In the genomic region with DNA sequence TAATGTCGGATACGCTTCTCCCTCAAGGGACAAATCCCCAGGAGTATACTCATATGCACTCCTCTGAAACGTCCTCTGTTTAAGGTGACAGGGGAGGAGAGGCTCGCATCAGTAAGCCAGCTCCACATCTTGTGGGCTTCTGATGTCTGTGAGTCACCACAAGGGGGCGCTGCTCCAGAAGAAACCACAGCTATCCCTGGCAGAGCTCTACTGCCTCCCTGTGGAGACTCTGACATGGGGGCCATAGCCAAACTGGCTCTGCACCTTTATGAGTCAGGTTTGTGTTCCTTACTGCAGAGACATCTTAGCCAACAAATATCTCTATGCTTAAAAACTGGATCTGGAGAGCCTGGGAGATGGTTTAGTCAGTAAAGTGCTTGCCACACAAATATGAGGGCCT, we compare ENCODE assay signal across 9 mouse cellular contexts. TPM values are rescaled to one million over a fixed set of nuclear protein-coding genes. Genes with fewer than 3 reads are reported as not detected.
DNase-seq lines count a peak whose midpoint lies in the region; ATAC-seq lines count a peak whose summit lies in the region.
"Had no signal": no experiment of that assay in that cellular context is flagged by ENCODE, and none has a peak within 500 bp of the region (broad histone marks: within the 10 kb centered on the region; RNA-seq: fewer than 3 reads in every experiment).

No protein-coding gene starts in this region.

- no peak overlapping the region for H3K27ac ChIP-seq in heart, embryonic 12.5 days (ENCODE audit: poor library complexity, severe bottlenecking)
- H3K27ac ChIP-seq in hindbrain, embryonic 13.5 days, result peak overlapping the region; percentile 10; the same call in 1 of the 2 replicates
- no peak overlapping the region for H3K27ac ChIP-seq in stomach, embryonic 14.5 days (ENCODE audit: low read length)
- H3K27ac ChIP-seq: stomach, embryonic 15.5 days had no signal

- no peak for ATAC-seq in heart, embryonic 12.5 days (ENCODE audit: insufficient number of reproducible peaks, low FRiP score)
- peak; percentile 71 for ATAC-seq in erythroid progenitor cell, adult 5-6 weeks (replicated peaks; ENCODE audit: low FRiP score, poor library complexity, severe bottlenecking)
- ATAC-seq in hindbrain, embryonic 13.5 days (ENCODE audit: low FRiP score), result no peak
- peak; percentile 75 for ATAC-seq in monocyte, adult 5-6 weeks (replicated peaks; ENCODE audit: insufficient number of reproducible peaks, low FRiP score, low TSS enrichment, poor library complexity, severe bottlenecking)
- ATAC-seq in stomach, embryonic 14.5 days (ENCODE audit: insufficient number of reproducible peaks, insufficient read depth, low FRiP score, low read depth), result peak; percentile 11; the same call in 1 of the 2 replicates

- no peaks in the 10 kb centered on the region for H3K27me3 ChIP-seq in heart, embryonic 12.5 days (replicated peaks)
- no peaks in the 10 kb centered on the region for H3K27me3 ChIP-seq in hindbrain, embryonic 13.5 days
- no peaks in the 10 kb centered on the region for H3K27me3 ChIP-seq in stomach, embryonic 14.5 days (ENCODE audit: control insufficient read depth, insufficient read depth, low read length)
- H3K27me3 ChIP-seq: stomach, embryonic 15.5 days had no signal

- H3K4me3 ChIP-seq in heart, embryonic 12.5 days, result no peak overlapping the region
- no peak overlapping the region for H3K4me3 ChIP-seq in hindbrain, embryonic 13.5 days
- H3K4me3 ChIP-seq in stomach, embryonic 14.5 days (ENCODE audit: low read depth, low read length), result no peak overlapping the region
- H3K4me3 ChIP-seq: stomach, embryonic 15.5 days had no signal

- WGBS in heart, embryonic 12.5 days, result 20% methylated on average over 5 of the region's 5 CpGs
- 14% methylated on average over 5 of the region's 5 CpGs for WGBS in hindbrain, embryonic 13.5 days
- 24% methylated on average over 5 of the region's 5 CpGs for WGBS in stomach, embryonic 14.5 days

- no peak overlapping the region for H3K9ac ChIP-seq in heart, embryonic 12.5 days
- H3K9ac ChIP-seq in hindbrain, embryonic 13.5 days, result no peak overlapping the region
- H3K9ac ChIP-seq in stomach, embryonic 14.5 days (replicated peaks; ENCODE audit: low read depth, low read length), result no peak overlapping the region
- H3K9ac ChIP-seq: stomach, embryonic 15.5 days had no signal

- no peaks in the 10 kb centered on the region for H3K9me3 ChIP-seq in heart, embryonic 12.5 days (replicated peaks)
- H3K9me3 ChIP-seq in hindbrain, embryonic 13.5 days, result no peaks in the 10 kb centered on the region
- no peaks in the 10 kb centered on the region for H3K9me3 ChIP-seq in stomach, embryonic 14.5 days (ENCODE audit: control insufficient read depth, low read depth, low read length)
- H3K9me3 ChIP-seq: stomach, embryonic 15.5 days had no signal

- H3K4me1 ChIP-seq in heart, embryonic 12.5 days (replicated peaks), result peaks cover 18% of the 10 kb centered on the region
- H3K4me1 ChIP-seq in hindbrain, embryonic 13.5 days (replicated peaks), result peaks cover 18% of the 10 kb centered on the region
- peaks cover 13% of the 10 kb centered on the region for H3K4me1 ChIP-seq in stomach, embryonic 14.5 days (ENCODE audit: control insufficient read depth, insufficient read depth, low read length)

- DNase-seq in heart, adult 11 months, result peak; percentile 98
- DNase-seq in brain, adult 2 months (ENCODE audit: low read depth, low spot score), result peak; percentile 97
- peak; percentile 69 to 82 for DNase-seq in left cerebral cortex, adult 8-10 months (ENCODE audit: low spot score in 2 of 2)

- H3K4me2 ChIP-seq in heart, embryonic 12.5 days, result no peak overlapping the region
- no peak overlapping the region for H3K4me2 ChIP-seq in hindbrain, embryonic 13.5 days
- no peak overlapping the region for H3K4me2 ChIP-seq in stomach, embryonic 14.5 days (replicated peaks; ENCODE audit: low read depth, low read length)
- H3K4me2 ChIP-seq: stomach, embryonic 15.5 days had no signal

- H3K36me3 ChIP-seq in heart, embryonic 12.5 days, result peaks cover 45% of the 10 kb centered on the region
- peaks cover 40% of the 10 kb centered on the region for H3K36me3 ChIP-seq in hindbrain, embryonic 13.5 days
- peaks cover 33% of the 10 kb centered on the region for H3K36me3 ChIP-seq in stomach, embryonic 14.5 days (ENCODE audit: control insufficient read depth, insufficient read depth, low read length)

RNA-seq across cellular contexts. Expression of a gene that starts 14.5 kb away (rescaled TPM):
- polyA plus RNA-seq in heart, embryonic 12.5 days (2016; fragmentation: Nextera tagmentation; extraction: Ambion mirVana), result 18.7 and 20.3 TPM in 2 replicates
- not detected in 2 replicates for total RNA-seq in erythroid progenitor cell, adult 5-6 weeks (2015; ENCODE audit: low replicate concordance)
- 1.5 and 3.7 TPM in 2 replicates for total RNA-seq in erythroid progenitor cell, adult 5-6 weeks (2017; ENCODE audit: low replicate concordance)
- 14.5 and 16.4 TPM in 2 replicates for polyA plus RNA-seq in hindbrain, embryonic 13.5 days (2015; fragmentation: Nextera tagmentation; extraction: Ambion mirVana)
- 10 to 100 TPM in 1 of 4 experiments, 1 to 10 TPM in 3; 6.8 to 11.9 (median 9.1) TPM for total RNA-seq in left cerebral cortex, adult 8-10 months (2022)
- total RNA-seq in monocyte, adult 5-6 weeks (2017), result 6.4 to 12.8 TPM (median 8.0 TPM) in 3 replicates
- 25.9 and 27.1 TPM in 2 replicates for polyA plus RNA-seq in stomach, embryonic 14.5 days (2014; fragmentation: Nextera tagmentation; extraction: Ambion mirVana)

RNA-seq across cellular contexts. Expression of a gene that starts 23.5 kb away (rescaled TPM):
- polyA plus RNA-seq in heart, embryonic 12.5 days (2016; fragmentation: Nextera tagmentation; extraction: Ambion mirVana), result 67.5 and 73.3 TPM in 2 replicates
- total RNA-seq in erythroid progenitor cell, adult 5-6 weeks (2015; ENCODE audit: low replicate concordance), result 17.2 and 33.9 TPM in 2 replicates
- total RNA-seq in erythroid progenitor cell, adult 5-6 weeks (2017; ENCODE audit: low replicate concordance), result 26.2 and 29.3 TPM in 2 replicates
- 74.9 and 81.9 TPM in 2 replicates for polyA plus RNA-seq in hindbrain, embryonic 13.5 days (2015; fragmentation: Nextera tagmentation; extraction: Ambion mirVana)
- total RNA-seq in left cerebral cortex, adult 8-10 months (2022), result 100 to 1,000 TPM in 2 of 4 experiments, 10 to 100 TPM in 2; 95.8 to 114 (median 105) TPM
- 83.0 to 107 TPM (median 86.5 TPM) in 3 replicates for total RNA-seq in monocyte, adult 5-6 weeks (2017)
- polyA plus RNA-seq in stomach, embryonic 14.5 days (2014; fragmentation: Nextera tagmentation; extraction: Ambion mirVana), result 78.6 and 80.8 TPM in 2 replicates

RNA-seq across cellular contexts. Expression of a gene that starts 31.4 kb away (rescaled TPM):
- polyA plus RNA-seq in heart, embryonic 12.5 days (2016; fragmentation: Nextera tagmentation; extraction: Ambion mirVana), result 35.4 and 36.0 TPM in 2 replicates
- 8.6 and 10.5 TPM in 2 replicates for total RNA-seq in erythroid progenitor cell, adult 5-6 weeks (2015; ENCODE audit: low replicate concordance)
- 1.5 and 3.3 TPM in 2 replicates for total RNA-seq in erythroid progenitor cell, adult 5-6 weeks (2017; ENCODE audit: low replicate concordance)
- polyA plus RNA-seq in hindbrain, embryonic 13.5 days (2015; fragmentation: Nextera tagmentation; extraction: Ambion mirVana), result 41.8 and 50.5 TPM in 2 replicates
- 10 to 100 TPM; 29.5 to 37.8 (median 33.5) TPM for total RNA-seq in left cerebral cortex, adult 8-10 months (2022)
- total RNA-seq in monocyte, adult 5-6 weeks (2017), result 37.3 to 83.5 TPM (median 42.5 TPM) in 3 replicates
- polyA plus RNA-seq in stomach, embryonic 14.5 days (2014; fragmentation: Nextera tagmentation; extraction: Ambion mirVana), result 28.2 and 28.4 TPM in 2 replicates

RNA-seq across cellular contexts. Expression of a gene that starts 43.0 kb away (rescaled TPM):
- polyA plus RNA-seq in heart, embryonic 12.5 days (2016; fragmentation: Nextera tagmentation; extraction: Ambion mirVana), result 159 and 168 TPM in 2 replicates
- total RNA-seq in erythroid progenitor cell, adult 5-6 weeks (2015; ENCODE audit: low replicate concordance), result 5.4 and 15.5 TPM in 2 replicates
- 0.64 and 1.4 TPM in 2 replicates for total RNA-seq in erythroid progenitor cell, adult 5-6 weeks (2017; ENCODE audit: low replicate concordance)
- polyA plus RNA-seq in hindbrain, embryonic 13.5 days (2015; fragmentation: Nextera tagmentation; extraction: Ambion mirVana), result 29.0 and 29.2 TPM in 2 replicates
- total RNA-seq in left cerebral cortex, adult 8-10 months (2022), result 10 to 100 TPM; 19.5 to 22.0 (median 21.4) TPM
- 0.19 to 1.1 TPM (median 0.48 TPM) in 3 replicates for total RNA-seq in monocyte, adult 5-6 weeks (2017)
- polyA plus RNA-seq in stomach, embryonic 14.5 days (2014; fragmentation: Nextera tagmentation; extraction: Ambion mirVana), result 49.1 and 54.5 TPM in 2 replicates

RNA-seq across cellular contexts. Expression of a gene that starts 51.4 kb away (rescaled TPM):
- not detected in 2 replicates for polyA plus RNA-seq in heart, embryonic 12.5 days (2016; fragmentation: Nextera tagmentation; extraction: Ambion mirVana)
- not detected in 2 replicates for total RNA-seq in erythroid progenitor cell, adult 5-6 weeks (2015; ENCODE audit: low replicate concordance)
- not detected in 2 replicates for total RNA-seq in erythroid progenitor cell, adult 5-6 weeks (2017; ENCODE audit: low replicate concordance)
- polyA plus RNA-seq in hindbrain, embryonic 13.5 days (2015; fragmentation: Nextera tagmentation; extraction: Ambion mirVana), result 3.3 and 3.7 TPM in 2 replicates
- 1 to 10 TPM; 2.0 to 2.8 (median 2.3) TPM for total RNA-seq in left cerebral cortex, adult 8-10 months (2022)
- not detected in 3 replicates for total RNA-seq in monocyte, adult 5-6 weeks (2017)
- polyA plus RNA-seq in stomach, embryonic 14.5 days (2014; fragmentation: Nextera tagmentation; extraction: Ambion mirVana), result 0.67 and 0.77 TPM in 2 replicates

Comparison
In these comparisons a context has a peak if more than half of its experiments do, and no peak if none do; other contexts are left out.
1. ATAC-seq: peak in erythroid progenitor cell, adult 5-6 weeks (single experiment), monocyte, adult 5-6 weeks (single experiment) and stomach, embryonic 14.5 days (single experiment); none in heart, embryonic 12.5 days (single experiment) and hindbrain, embryonic 13.5 days (single experiment).
2. Peak in every context shown above with its lines, with median percentiles within 50 percentile points of each other: DNase-seq.